Mouse (Mus musculus): ENCODE data around the gene Efna4. TPM values are rescaled to one million over a fixed set of nuclear protein-coding genes. Genes with fewer than 3 reads are reported as not detected.
A peak's percentile ranks its signal among the peaks of the same experiment; 100 is the strongest.

Gene Efna4
- polyA plus RNA-seq (2012; rRNA removed): 12.5 TPM in 2 replicates

DNA sequence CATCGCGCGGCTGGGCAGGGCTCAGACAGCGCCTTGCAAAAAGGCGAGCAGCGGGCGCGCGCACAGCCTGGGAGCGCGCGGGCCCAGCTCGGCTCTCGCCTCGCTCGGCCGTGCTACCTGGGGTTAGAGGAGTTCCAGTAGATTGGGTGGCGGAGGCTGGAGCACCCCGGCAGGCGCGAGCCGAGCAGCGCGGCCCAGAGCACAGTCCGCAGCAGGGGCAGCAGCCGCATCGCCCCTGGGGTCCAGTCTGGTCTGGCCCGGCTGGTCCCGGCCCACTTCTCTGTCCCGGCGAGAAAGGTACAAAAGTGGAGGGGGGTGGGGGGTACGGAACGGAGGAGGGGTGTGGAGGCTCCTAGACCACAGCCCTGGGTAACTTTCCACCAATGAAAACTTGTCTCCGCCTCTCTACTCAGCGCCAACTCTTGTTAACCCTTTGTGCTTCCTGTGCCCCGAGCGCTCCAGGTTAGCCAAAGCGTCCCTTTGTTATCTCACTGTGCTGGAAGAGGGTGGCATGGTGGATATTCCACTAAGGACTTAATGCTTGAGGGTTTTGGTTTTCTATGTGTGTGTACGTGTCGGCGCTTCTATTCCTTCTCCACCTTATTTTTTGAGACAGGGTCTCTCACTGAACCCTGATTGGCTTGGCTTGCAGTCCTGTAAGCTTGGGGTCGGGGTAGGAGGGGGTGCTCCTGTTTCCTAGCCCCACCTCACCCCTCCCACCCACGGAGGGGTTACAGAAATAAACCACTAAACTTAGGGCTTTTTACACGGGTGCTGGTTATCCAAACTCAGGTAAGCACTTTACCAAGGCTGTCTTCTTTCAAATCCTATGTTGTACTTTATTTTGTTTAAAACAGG, at the start of gene Efna4:
Efna4 (minus strand) TSS at position 308 of the 858 bp plus-strand sequence.
- no peaks in the 10 kb centered on the region for H3K27me3 ChIP-seq (ENCODE audit: control insufficient read depth, insufficient read depth, low read length)
- DNase-seq: peak; percentile 65

DNA sequence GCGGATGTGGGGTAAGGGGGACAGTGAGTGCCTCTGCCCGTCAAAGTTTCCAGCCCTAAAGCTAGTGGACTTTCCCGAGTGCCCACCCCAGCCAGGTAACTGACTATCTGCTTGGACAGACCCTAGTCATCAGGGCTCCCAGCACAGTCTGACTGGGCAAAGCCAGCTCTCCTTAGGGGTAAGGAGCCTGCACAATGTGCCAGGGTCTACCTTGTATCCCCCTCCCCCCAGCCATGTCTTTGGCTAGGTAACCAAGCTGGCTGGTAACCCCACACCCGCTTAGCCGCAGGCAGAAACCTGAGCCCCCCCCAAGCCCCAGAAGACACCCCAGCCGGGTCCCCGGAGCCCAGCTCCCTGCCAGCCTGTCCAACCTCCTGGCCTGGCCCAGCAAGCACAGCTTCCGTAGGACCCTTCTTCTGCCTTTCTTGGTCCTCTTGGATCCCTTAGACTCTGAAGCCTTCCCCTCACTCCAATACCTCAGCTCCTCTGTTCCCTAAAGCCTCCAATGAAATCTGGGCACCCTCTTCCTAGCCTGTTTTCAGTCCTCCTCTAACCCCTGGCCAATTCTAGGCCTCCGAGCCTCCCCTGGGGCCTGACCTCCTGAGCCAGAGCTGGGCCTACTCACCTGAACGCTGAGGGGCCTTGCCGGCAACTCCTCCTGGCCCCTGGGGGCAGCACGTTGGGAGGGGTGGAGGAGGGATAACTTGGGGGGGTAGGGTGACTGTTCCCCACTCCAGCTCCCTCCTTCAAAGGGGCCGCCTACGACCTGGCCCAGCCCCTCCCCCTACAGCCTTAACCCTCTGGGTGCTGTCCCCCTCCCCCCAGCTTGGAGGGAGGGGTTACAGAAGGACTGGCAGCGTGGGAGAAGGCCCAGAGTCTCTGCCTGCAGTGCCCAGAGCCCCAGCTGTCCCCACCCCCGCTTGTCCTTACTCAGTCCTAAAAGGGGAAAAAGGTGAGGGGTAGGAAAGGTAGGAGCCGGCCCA, 48.9 kb upstream of the Efna4 start:
- no peak for TF ChIP-seq CTCF (IDR thresholded peaks at IDR 0.05; ENCODE audit: borderline replicate concordance, control insufficient read depth, extremely low read depth, insufficient read depth, low read length, poor library complexity)
- no peak for TF ChIP-seq POLR2A (IDR thresholded peaks at IDR 0.05; ENCODE audit: control insufficient read depth, extremely low read depth, insufficient read depth, low read length, poor library complexity)
- peak overlapping the region; percentile 37 for H3K4me3 ChIP-seq (ENCODE audit: control insufficient read depth, insufficient read depth, low read length)
- peak overlapping the region; percentile 53 for H3K27ac ChIP-seq (ENCODE audit: control insufficient read depth, insufficient read depth, low read length)
- 84% methylated on average over 17 of the region's 17 CpGs for WGBS
- no peaks in the 10 kb centered on the region for H3K36me3 ChIP-seq (ENCODE audit: control insufficient read depth, insufficient read depth, low read length)
- no peaks in the 10 kb centered on the region; the same call in 1 of the 2 replicates for H3K27me3 ChIP-seq (ENCODE audit: control insufficient read depth, insufficient read depth, low read length)
- peaks cover 60% of the 10 kb centered on the region for H3K4me1 ChIP-seq (replicated peaks; ENCODE audit: control insufficient read depth, insufficient read depth, low read length)
- DNase-seq: peak; percentile 48

More for the DNA sequence above, at the start of gene Efna4:
- Histone ChIP-seq H3K36me3 (ENCODE audit: control insufficient read depth, insufficient read depth, low read length) (no peaks in the 10 kb centered on the region), H3K4me1 (replicated peaks; ENCODE audit: control insufficient read depth, insufficient read depth, low read length) (peaks cover 9% of the 10 kb centered on the region), H3K27ac (ENCODE audit: control insufficient read depth, insufficient read depth, low read length) (no peak within 1 kb of the TSS), H3K4me3 (ENCODE audit: control insufficient read depth, insufficient read depth, low read length) (peak within 1 kb of the TSS; percentile 80)
- 2% methylated on average over 44 of the region's 44 CpGs for WGBS
- no peak for TF ChIP-seq CTCF (IDR thresholded peaks at IDR 0.05; ENCODE audit: borderline replicate concordance, control insufficient read depth, extremely low read depth, insufficient read depth, low read length, poor library complexity)
- no peak for TF ChIP-seq POLR2A (IDR thresholded peaks at IDR 0.05; ENCODE audit: control insufficient read depth, extremely low read depth, insufficient read depth, low read length, poor library complexity)

DNA sequence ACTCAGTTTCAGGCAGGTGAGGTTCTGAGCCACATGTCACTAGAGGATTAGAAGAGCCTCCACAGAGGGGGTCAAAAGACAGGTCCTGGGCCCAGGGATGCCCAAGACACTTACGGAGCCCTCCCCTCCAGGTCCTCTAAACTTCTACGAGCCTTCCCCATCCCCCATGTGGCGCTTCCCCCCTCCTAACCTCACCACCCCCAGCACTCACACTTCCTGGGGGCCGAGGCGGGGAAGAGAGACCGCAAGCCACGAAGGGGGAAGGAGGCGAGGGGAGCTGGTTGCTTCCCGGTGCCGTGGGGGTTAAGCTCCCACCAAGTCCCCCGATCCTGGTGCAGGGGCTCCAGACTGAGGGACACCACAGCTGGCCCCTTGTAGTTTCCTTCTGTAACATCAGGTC, 47.6 kb upstream of the Efna4 start:
- no peaks in the 10 kb centered on the region for H3K36me3 ChIP-seq (ENCODE audit: control insufficient read depth, insufficient read depth, low read length)

DNA sequence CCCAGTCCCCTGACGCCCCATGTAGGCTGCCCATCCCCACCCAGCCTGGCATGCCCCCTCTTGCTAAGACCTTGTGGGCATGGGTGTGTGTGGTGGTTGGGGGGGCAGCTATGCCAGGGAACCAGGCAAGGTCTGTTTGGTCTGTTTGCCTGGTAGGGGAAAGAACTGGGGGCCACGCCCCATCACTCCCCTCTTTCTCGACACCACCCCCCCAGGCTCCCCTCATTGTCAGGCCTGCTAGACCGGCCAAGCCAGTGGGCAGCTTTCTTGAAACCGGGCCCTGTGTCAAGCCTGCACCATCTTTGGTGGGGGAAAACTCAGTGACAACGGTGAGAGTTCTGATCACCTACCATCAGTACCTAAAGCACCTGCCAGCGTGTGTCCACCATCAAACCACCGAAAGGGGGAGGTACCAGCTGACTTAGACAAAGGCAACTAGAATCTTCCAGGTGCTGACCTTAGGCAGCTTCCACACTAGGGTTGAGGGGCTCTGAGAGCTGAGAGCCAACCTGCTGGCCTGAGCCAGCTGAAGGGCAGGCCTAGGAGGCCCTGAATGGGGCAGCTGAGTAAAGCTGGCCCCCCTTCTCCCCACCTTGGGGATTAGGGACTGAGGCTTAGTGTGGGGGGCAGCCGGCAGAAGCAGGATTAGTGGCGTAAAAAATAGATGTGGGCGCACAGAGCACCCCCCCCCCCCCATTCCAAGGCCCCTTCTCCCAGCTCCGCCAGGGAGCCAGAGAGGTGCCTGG, 46.7 kb upstream of the Efna4 start:
- Histone ChIP-seq H3K27ac (ENCODE audit: control insufficient read depth, insufficient read depth, low read length) (no peak overlapping the region), H3K36me3 (ENCODE audit: control insufficient read depth, insufficient read depth, low read length) (no peaks in the 10 kb centered on the region), H3K4me1 (replicated peaks; ENCODE audit: control insufficient read depth, insufficient read depth, low read length) (peaks cover 57% of the 10 kb centered on the region), H3K27me3 (ENCODE audit: control insufficient read depth, insufficient read depth, low read length) (no peaks in the 10 kb centered on the region), H3K4me3 (ENCODE audit: control insufficient read depth, insufficient read depth, low read length) (0 out of 2 replicates have a peak overlapping the region, but pooled peaks have one; percentile 37)
- WGBS: 85% methylated on average over 12 of the region's 12 CpGs
- DNase-seq: no peak
- TF ChIP-seq CTCF (IDR thresholded peaks at IDR 0.05; ENCODE audit: borderline replicate concordance, control insufficient read depth, extremely low read depth, insufficient read depth, low read length, poor library complexity) (no peak), POLR2A (IDR thresholded peaks at IDR 0.05; ENCODE audit: control insufficient read depth, extremely low read depth, insufficient read depth, low read length, poor library complexity) (no peak)

More for the DNA sequence above, 47.6 kb upstream of the Efna4 start:
- WGBS: 3% methylated on average over 11 of the region's 11 CpGs
- DNase-seq: peak; percentile 66
- TF ChIP-seq CTCF (IDR thresholded peaks at IDR 0.05; ENCODE audit: borderline replicate concordance, control insufficient read depth, extremely low read depth, insufficient read depth, low read length, poor library complexity) (no peak), POLR2A (IDR thresholded peaks at IDR 0.05; ENCODE audit: control insufficient read depth, extremely low read depth, insufficient read depth, low read length, poor library complexity) (no peak)
- peaks cover 57% of the 10 kb centered on the region for H3K4me1 ChIP-seq (replicated peaks; ENCODE audit: control insufficient read depth, insufficient read depth, low read length)
- H3K4me3 ChIP-seq (ENCODE audit: control insufficient read depth, insufficient read depth, low read length): peak overlapping the region; percentile 37
- H3K27ac ChIP-seq (ENCODE audit: control insufficient read depth, insufficient read depth, low read length): peak overlapping the region; percentile 53; the same call in 1 of the 2 replicates
- no peaks in the 10 kb centered on the region for H3K27me3 ChIP-seq (ENCODE audit: control insufficient read depth, insufficient read depth, low read length)

DNA sequence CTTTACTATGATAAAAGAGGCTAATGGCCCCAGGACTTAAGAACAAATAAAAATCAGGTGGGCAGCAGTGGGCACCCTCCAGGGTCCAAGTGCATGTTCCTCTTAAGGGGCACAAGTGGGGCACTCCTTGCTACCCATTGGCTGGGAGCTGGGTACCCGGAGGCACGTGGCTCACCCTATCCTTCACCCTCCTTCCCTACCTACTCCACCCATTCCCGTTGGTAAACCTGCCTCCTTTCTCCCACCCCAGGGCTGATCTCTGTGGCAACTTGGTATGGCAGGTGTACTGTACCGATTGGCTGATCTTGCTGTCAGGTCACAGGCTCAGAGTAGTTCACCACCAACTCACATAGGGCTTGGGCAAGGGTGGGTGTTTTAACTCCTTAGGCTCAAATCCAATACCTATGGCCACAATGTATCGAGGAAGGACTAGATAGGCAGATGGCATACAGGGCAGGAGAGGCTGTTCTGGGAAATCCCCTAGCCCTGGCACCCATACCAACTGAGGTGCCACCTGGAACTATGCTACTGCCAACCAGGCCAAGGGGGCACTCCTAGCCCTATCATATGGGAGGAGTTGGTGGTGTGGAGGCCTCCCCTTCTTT, 45.9 kb upstream of the Efna4 start:
- no peak for TF ChIP-seq POLR2A (IDR thresholded peaks at IDR 0.05; ENCODE audit: control insufficient read depth, extremely low read depth, insufficient read depth, low read length, poor library complexity)
- TF ChIP-seq CTCF (IDR thresholded peaks at IDR 0.05; ENCODE audit: borderline replicate concordance, control insufficient read depth, extremely low read depth, insufficient read depth, low read length, poor library complexity): no peak
- no peak for DNase-seq
- Histone ChIP-seq H3K4me1 (replicated peaks; ENCODE audit: control insufficient read depth, insufficient read depth, low read length) (peaks cover 59% of the 10 kb centered on the region), H3K27ac (ENCODE audit: control insufficient read depth, insufficient read depth, low read length) (no peak overlapping the region; the same call in 1 of the 2 replicates), H3K36me3 (ENCODE audit: control insufficient read depth, insufficient read depth, low read length) (no peaks in the 10 kb centered on the region), H3K27me3 (ENCODE audit: control insufficient read depth, insufficient read depth, low read length) (no peaks in the 10 kb centered on the region; the same call in 1 of the 2 replicates), H3K4me3 (ENCODE audit: control insufficient read depth, insufficient read depth, low read length) (no peak overlapping the region)
- WGBS: 87% methylated on average over 5 of the region's 5 CpGs

Measured in thymus, adult 2 months (tissue).